Mouse (Mus musculus) heart, embryonic 14.5 days (tissue): Measurements from ENCODE around the gene Fam184b. TPM values are rescaled to one million over a fixed set of nuclear protein-coding genes. Genes with fewer than 3 reads are reported as not detected.

ENCODE experiments used
- ATAC-seq: fragments of 200-750 bp; cut with Nextera tagmentation; 2 replicates; pipeline ENCODE4 v1.8.0; 2017; ENCODE audit warnings: low read depth, moderate TSS enrichment; ENCODE audit not compliant: insufficient number of reproducible peaks, insufficient read depth, low FRiP score
- H3K27ac ChIP-seq, 2 experiments: fragments of 200-500 bp in 1 of 2; fragments of 300-500 bp in 1 of 2; sonication (generic) in 1 of 2; replicated peaks in 1 of 2; 2 replicates each; pipeline ENCODE4 v1.5.1; 2012 to 2014; ENCODE audit warnings: low read depth in 2 of 2, low read length in 2 of 2, control low read depth in 1 of 2, mild to moderate bottlenecking in 1 of 2, mixed read lengths in 1 of 2; ENCODE audit not compliant: control insufficient read depth in 1 of 2, insufficient read depth in 1 of 2
- H3K27me3 ChIP-seq: fragments of 300-500 bp; sonication (generic); 2 replicates; pipeline ENCODE4 v1.6.1; 2014; ENCODE audit warnings: mild to moderate bottlenecking, low read length, control low read depth; ENCODE audit not compliant: control insufficient read depth, insufficient read depth
- H3K36me3 ChIP-seq: fragments of 300-500 bp; sonication (generic); 2 replicates; pipeline ENCODE4 v1.6.1; 2014; ENCODE audit warnings: mild to moderate bottlenecking, control low read depth, low read length, mixed read lengths; ENCODE audit not compliant: control insufficient read depth, insufficient read depth
- H3K4me1 ChIP-seq, 2 experiments: fragments of 200-500 bp in 1 of 2; fragments of 300-500 bp in 1 of 2; sonication (generic) in 1 of 2; 2 replicates each; pipeline ENCODE4 v1.6.1; 2012 to 2014; ENCODE audit warnings: low read length in 2 of 2, control low read depth in 1 of 2, mixed read lengths in 1 of 2; ENCODE audit not compliant: control insufficient read depth in 2 of 2, insufficient read depth in 2 of 2
- H3K4me2 ChIP-seq: fragments of 300-500 bp; sonication (generic); 2 replicates; pipeline ENCODE4 v1.6.1; 2014; ENCODE audit warnings: mild to moderate bottlenecking, low read length
- H3K4me3 ChIP-seq, 2 experiments: fragments of 200-500 bp in 1 of 2; fragments of 300-500 bp in 1 of 2; sonication (generic) in 1 of 2; 2 replicates each; pipeline ENCODE4 v1.5.1; 2012 to 2014; ENCODE audit warnings: low read length in 2 of 2, mild to moderate bottlenecking in 2 of 2, control low read depth in 1 of 2, low read depth in 1 of 2, moderate library complexity in 1 of 2; ENCODE audit not compliant: control insufficient read depth in 1 of 2, insufficient read depth in 1 of 2
- H3K9ac ChIP-seq: fragments of 300-500 bp; sonication (generic); 2 replicates; pipeline ENCODE4 v1.6.1; 2014; ENCODE audit warnings: mild to moderate bottlenecking, low read length
- H3K9me3 ChIP-seq: fragments of 300-500 bp; sonication (generic); 2 replicates; pipeline ENCODE4 v1.6.1; 2016; ENCODE audit warnings: low read length, control low read depth; ENCODE audit not compliant: control insufficient read depth
- WGBS: fragments of 180-500 bp; shearing (Covaris S2); extraction: QIAGEN DNeasy Blood & Tissue Kit; methylation state at CpG from one replicate; pipeline ENCODE4 v1.1.7; 2014; 5-methylcytosine and 5-hydroxymethylcytosine counted together
- polyA plus RNA-seq: library from polyadenylated mRNA; unstranded; fragments of >200 nt; fragmentation: Nextera tagmentation; extraction: Ambion mirVana; gene quantifications from 2 replicates; pipeline ENCODE4 v1.2.1, GENCODE M21; 2014

Gene Fam184b
- polyA plus RNA-seq, 1 experiment from 2014 or later, result 0.34 TPM

- Histone ChIP-seq H3K9ac (no peak overlapping the region), H3K36me3 (peaks cover 78% of the 10 kb centered on the region), H3K27ac (no peak overlapping the region), H3K4me1 (peaks cover 0 to 5% of the 10 kb centered on the region in 2 experiments; a peak in 2 of 4 replicates), H3K4me3 (no peak overlapping the region), H3K27me3 (no peaks in the 10 kb centered on the region), H3K9me3 (no peaks in the 10 kb centered on the region), H3K4me2 (no peak overlapping the region)
- 92% methylated on average over 4 of the region's 4 CpGs for WGBS
- no peak for ATAC-seq
Measured at GRCm38 (mm10) chr5:45526338-45526737, 113.1 kb downstream of the Fam184b start.

GRCm38 (mm10) chr5:45525101-45525500 is 114.3 kb downstream of the Fam184b start:
- no peak for ATAC-seq
- Histone ChIP-seq H3K4me1 (peaks cover 0 to 12% of the 10 kb centered on the region in 2 experiments; a peak in 2 of 4 replicates), H3K9me3 (no peaks in the 10 kb centered on the region), H3K4me2 (no peak overlapping the region), H3K27ac (no peak overlapping the region), H3K9ac (no peak overlapping the region), H3K36me3 (peaks cover 70% of the 10 kb centered on the region), H3K27me3 (no peaks in the 10 kb centered on the region), H3K4me3 (no peak overlapping the region)
- 93% methylated on average over 10 of the region's 10 CpGs for WGBS

- WGBS, result 92% methylated on average over 6 of the region's 6 CpGs
- no peak for ATAC-seq
- H3K4me3 ChIP-seq, result no peak overlapping the region
- peaks cover 2 to 12% of the 10 kb centered on the region in 2 experiments; a peak in 3 of 4 replicates for H3K4me1 ChIP-seq
- peak overlapping the region; percentile 97 for H3K4me2 ChIP-seq
- H3K27ac ChIP-seq, result no peak overlapping the region
- H3K9ac ChIP-seq, result no peak overlapping the region
- no peaks in the 10 kb centered on the region for H3K9me3 ChIP-seq
- peaks cover 37% of the 10 kb centered on the region for H3K36me3 ChIP-seq
- no peaks in the 10 kb centered on the region for H3K27me3 ChIP-seq
Measured at GRCm38 (mm10) chr5:45521601-45522000, 117.8 kb downstream of the Fam184b start.

GRCm38 (mm10) chr5:45520809-45521110 is 118.7 kb downstream of the Fam184b start:
- Histone ChIP-seq H3K4me3 (peak overlapping the region; percentile 78 to 99), H3K4me2 (peak overlapping the region; percentile 97), H3K4me1 (peaks cover 2 to 12% of the 10 kb centered on the region in 2 experiments; a peak in 3 of 4 replicates), H3K9me3 (no peaks in the 10 kb centered on the region), H3K9ac (peak overlapping the region; percentile 96), H3K27ac (no peak overlapping the region), H3K36me3 (peaks cover 29% of the 10 kb centered on the region), H3K27me3 (no peaks in the 10 kb centered on the region)
- ATAC-seq, result no peak
- 6% methylated on average over 5 of the region's 5 CpGs for whole genome bisulfite sequencing

DNA sequence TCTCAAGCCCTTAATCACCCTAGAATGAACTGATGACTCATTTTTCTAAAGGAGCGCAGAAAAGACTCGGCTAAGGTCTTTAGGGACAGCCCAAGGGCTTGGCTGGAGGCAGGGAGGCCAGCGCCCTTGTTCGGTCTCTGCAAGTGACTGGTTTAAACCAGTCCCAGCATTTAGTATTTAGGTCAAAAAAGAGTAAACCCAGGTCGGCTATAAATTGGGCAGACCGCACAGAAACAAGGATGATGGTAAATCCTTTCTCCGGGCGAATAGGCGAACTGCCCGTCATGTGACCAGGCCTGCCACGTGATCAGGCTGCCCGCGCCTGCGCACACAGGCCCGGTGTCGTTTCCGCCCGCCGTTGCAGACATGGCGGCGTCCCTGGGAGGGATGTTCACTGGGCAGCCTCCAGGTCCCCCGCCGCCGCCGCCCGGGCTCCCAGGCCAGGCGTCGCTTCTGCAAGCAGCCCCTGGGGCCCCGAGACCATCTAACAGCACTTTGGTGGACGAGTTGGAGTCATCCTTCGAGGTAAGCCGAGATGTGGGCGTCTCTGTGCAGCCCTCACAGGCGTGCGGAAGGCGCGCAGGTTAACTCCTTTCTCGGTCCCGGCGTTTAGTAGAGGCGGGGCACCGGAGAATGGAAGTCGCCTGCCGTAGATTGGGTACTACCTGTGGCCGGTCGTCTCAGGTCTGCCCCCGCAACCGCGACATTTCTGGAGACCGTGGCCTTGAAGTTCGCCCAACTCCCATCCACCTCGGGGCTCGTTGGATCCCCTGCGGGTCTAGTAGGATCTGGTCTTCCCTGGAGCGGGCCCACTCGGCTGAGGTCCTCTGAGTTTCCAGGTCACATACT is 119.2 kb downstream of the Fam184b start, which contains the start of gene Med28:
Gene Med28 (plus strand): TSS at position 270 of the 849 bp plus-strand sequence.
- H3K4me2 ChIP-seq, result peak within 1 kb of the TSS; percentile 97
- H3K9ac ChIP-seq, result peak within 1 kb of the TSS; percentile 96

DNA sequence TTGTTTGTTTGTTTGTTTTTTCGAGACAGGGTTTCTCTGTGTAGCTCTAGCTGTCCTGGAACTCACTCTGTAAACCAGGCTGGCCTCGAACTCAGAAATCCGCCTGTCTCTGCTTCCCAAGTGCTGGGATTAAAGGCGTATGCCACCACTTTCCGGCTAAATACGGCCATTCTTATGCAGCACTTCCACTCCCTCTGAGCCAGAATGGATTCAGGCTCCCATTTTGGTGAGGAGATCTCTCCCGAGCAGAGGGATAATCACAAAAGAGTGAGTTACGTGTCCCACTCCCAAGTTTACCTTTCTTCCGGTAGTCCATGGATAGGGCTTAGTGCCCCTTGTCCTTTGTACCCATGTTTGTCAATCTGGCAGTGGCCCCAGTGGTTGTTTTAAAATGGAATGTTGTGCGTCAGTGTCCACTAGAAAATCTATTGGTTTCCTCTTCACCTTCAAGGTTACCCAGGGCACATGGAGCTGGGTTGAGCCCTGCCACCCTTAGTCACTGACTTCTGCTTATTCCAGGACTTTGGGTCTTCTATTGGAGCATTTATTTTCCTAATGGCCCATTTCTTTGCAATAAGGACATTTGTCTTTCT is 124.2 kb downstream of the Fam184b start:
- Histone ChIP-seq H3K4me3 (no peak overlapping the region), H3K4me2 (no peak overlapping the region), H3K36me3 (peaks cover 37% of the 10 kb centered on the region), H3K27me3 (no peaks in the 10 kb centered on the region), H3K9me3 (no peaks in the 10 kb centered on the region), H3K27ac (no peak overlapping the region), H3K9ac (no peak overlapping the region), H3K4me1 (peaks cover 0 to 2% of the 10 kb centered on the region in 2 experiments; a peak in 1 of 4 replicates)
- no peak for ATAC-seq
- 88% methylated on average over 10 of the region's 10 CpGs for WGBS

More for the DNA sequence above, 119.2 kb downstream of the Fam184b start, which contains the start of gene Med28:
- ATAC-seq, result peak; percentile 87
- peaks cover 23% of the 10 kb centered on the region for H3K36me3 ChIP-seq
- peaks cover 2 to 12% of the 10 kb centered on the region in 2 experiments; a peak in 3 of 4 replicates for H3K4me1 ChIP-seq
- H3K9me3 ChIP-seq, result no peaks in the 10 kb centered on the region
- peak within 1 kb of the TSS; percentile 78 to 99 for H3K4me3 ChIP-seq
- no peaks in the 10 kb centered on the region for H3K27me3 ChIP-seq
- WGBS, result 1% methylated on average over 52 of the region's 56 CpGs
- peak within 1 kb of the TSS in 1 of 2 experiments; percentile 50; a peak in 1 of 4 replicates for H3K27ac ChIP-seq

DNA sequence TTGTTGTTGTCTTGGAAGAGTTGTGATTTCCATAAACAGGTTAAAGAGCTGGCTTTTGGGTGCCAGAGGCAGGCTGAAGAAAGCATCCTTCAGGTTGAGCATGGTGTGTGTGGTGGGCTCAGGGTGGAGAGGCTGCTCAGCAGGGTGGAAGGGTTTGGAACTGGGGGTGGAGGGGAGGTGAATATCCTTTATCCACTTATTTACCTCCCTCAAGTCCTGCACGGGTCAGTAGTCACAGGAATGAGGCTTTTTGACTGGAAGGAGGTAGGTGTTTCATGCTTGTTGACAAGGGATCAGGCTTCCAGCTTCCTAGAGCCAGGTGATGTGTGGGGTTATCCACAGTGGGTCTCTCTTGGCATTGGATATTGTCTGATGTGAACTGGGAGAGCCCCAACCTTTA is 124.8 kb downstream of the Fam184b start:
- Histone ChIP-seq H3K4me1 (no peaks in the 10 kb centered on the region; a peak in 1 of 4 replicates), H3K4me2 (no peak overlapping the region), H3K9ac (no peak overlapping the region), H3K36me3 (peaks cover 44% of the 10 kb centered on the region), H3K9me3 (no peaks in the 10 kb centered on the region), H3K4me3 (no peak overlapping the region), H3K27me3 (no peaks in the 10 kb centered on the region), H3K27ac (no peak overlapping the region)
- WGBS, result 87% methylated on average over 1 of the region's 1 CpGs
- ATAC-seq, result no peak
